Mouse (Mus musculus) ES-CJ7 (cell line): ENCODE measurements around the gene Dtl.
"Not testable (repeated sequence)": the region's sequence is repeated elsewhere in the genome, so short reads cannot be mapped to it uniquely, and the experiment has no call there.

Source experiments
- DNase-seq: peaks from one replicate; pipeline ENCODE4 v3.0.0; 2011; ENCODE audit warnings: low read depth, low spot score

The Dtl gene

GRCm38 (mm10) chr1:191520194-191520593, 55.1 kb downstream of the Dtl start:
- no peak for DNase-seq

- DNase-seq, result no peak
Measured at GRCm38 (mm10) chr1:191519329-191520066, 55.8 kb downstream of the Dtl start.

- no peak for DNase-seq
Measured at GRCm38 (mm10) chr1:191518911-191519310, 56.4 kb downstream of the Dtl start.

GRCm38 (mm10) chr1:191517969-191518368, 57.4 kb downstream of the Dtl start:
- no peak for DNase-seq

- DNase-seq, result no peak
Measured at GRCm38 (mm10) chr1:191517056-191517455, 58.3 kb downstream of the Dtl start.

GRCm38 (mm10) chr1:191516351-191516750, 59.0 kb downstream of the Dtl start:
- not testable (repeated sequence) for DNase-seq

- no peak for DNase-seq
Measured at GRCm38 (mm10) chr1:191513195-191513594, 62.1 kb downstream of the Dtl start.

GRCm38 (mm10) chr1:191512383-191512782, 63.0 kb downstream of the Dtl start:
- DNase-seq, result no peak

- DNase-seq, result no peak
Measured at GRCm38 (mm10) chr1:191511503-191511902, 63.8 kb downstream of the Dtl start.

GRCm38 (mm10) chr1:191509865-191510264, 65.5 kb downstream of the Dtl start:
- no peak for DNase-seq

- DNase-seq, result no peak
Measured at GRCm38 (mm10) chr1:191509131-191509530, 66.2 kb downstream of the Dtl start.

GRCm38 (mm10) chr1:191506791-191507190, 68.6 kb downstream of the Dtl start:
- DNase-seq, result no peak

GRCm38 (mm10) chr1:191499666-191500065, 75.7 kb downstream of the Dtl start:
- no peak for DNase-seq

GRCm38 (mm10) chr1:191498271-191498955, 76.9 kb downstream of the Dtl start:
- DNase-seq, result no peak

- DNase-seq, result no peak
Measured at GRCm38 (mm10) chr1:191496676-191497075, 78.7 kb downstream of the Dtl start.

GRCm38 (mm10) chr1:191495051-191495467, 80.3 kb downstream of the Dtl start:
- no peak for DNase-seq

GRCm38 (mm10) chr1:191494303-191494655, 81.1 kb downstream of the Dtl start:
- no peak for DNase-seq

- no peak for DNase-seq
Measured at GRCm38 (mm10) chr1:191493476-191494302, 81.7 kb downstream of the Dtl start.

GRCm38 (mm10) chr1:191490446-191490845, 84.9 kb downstream of the Dtl start:
- DNase-seq, result no peak
